Mouse (Mus musculus) left cerebral cortex, adult 8-10 months (tissue): ENCODE data around the gene Rasal2. TPM values are rescaled to one million over a fixed set of nuclear protein-coding genes. Genes with fewer than 3 reads are reported as not detected.

ENCODE experiments used
- DNase-seq, 2 experiments: peaks; one replicate each; pipeline ENCODE4 v3.0.0; 2022; ENCODE audit warnings: low spot score in 2 of 2
- total RNA-seq, 4 experiments: library from RNA; stranded (reverse); gene quantifications; 2 replicates each; pipeline ENCODE4 v1.2.4; 2022

Rasal2 gene
- total RNA-seq, 4 experiments from 2014 or later = 72.5 to 78.8 (median 74.9) TPM

DNA sequence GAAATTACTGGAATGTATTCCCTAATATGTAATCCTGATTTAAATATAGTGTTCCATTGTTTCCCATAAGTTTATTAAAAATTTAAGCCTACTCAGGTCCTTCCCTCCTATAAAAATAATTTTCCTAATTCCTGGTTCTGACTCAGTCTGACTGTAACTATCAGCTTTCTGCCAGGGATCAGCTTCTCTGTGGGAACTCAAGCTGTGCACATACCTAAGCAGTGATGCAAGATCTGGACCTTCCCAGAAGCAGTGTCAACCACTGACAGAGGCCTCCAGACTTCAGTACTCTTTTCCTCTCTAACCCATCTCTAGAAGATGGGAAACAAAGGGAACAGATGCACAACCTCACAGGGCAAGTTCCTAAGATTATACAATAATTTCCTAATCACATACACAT lies 68.9 kb downstream of the Rasal2 start:
- no peak for DNase-seq

- DNase-seq = no peak
Measured at GRCm38 (mm10) chr1:157334834-157335233, 77.6 kb downstream of the Rasal2 start.

DNA sequence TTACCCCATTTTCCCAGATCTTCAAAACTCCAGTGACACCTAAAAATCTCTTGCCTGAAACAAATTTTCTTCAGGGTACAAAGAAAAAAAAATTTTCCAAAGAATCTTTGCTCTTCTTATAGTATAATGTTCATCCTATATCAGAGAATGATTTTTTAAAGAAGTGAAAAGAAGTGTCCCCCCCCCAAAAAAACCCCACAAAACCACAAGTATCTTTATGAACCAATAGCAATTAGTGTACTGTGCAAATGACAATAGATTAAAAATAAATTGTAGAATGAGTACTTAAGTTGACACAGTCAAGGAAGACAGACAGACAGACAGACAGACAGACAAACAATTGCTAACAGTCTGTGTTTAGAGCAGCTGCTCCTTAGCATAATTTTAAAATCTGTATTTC lies 84.3 kb downstream of the Rasal2 start:
- no peak for DNase-seq

DNA sequence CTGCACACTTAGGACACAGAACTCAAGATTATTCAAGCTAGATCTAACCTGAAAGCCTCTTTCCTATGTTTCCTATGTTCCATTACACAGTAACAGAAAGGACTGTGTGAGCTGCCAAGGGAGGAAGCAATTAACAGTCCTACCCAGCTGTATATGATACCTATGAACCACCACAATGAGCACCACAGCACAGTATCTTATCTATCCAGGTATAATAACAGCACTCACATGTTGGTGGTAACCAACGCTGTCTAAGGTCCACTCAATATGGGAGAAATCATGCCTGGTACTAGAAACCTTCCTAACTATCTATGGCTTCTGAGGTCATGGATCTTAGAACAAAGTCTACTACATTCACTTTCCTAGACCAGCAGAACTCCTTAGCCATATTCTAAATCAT lies 89.3 kb downstream of the Rasal2 start:
- no peak for DNase-seq

DNA sequence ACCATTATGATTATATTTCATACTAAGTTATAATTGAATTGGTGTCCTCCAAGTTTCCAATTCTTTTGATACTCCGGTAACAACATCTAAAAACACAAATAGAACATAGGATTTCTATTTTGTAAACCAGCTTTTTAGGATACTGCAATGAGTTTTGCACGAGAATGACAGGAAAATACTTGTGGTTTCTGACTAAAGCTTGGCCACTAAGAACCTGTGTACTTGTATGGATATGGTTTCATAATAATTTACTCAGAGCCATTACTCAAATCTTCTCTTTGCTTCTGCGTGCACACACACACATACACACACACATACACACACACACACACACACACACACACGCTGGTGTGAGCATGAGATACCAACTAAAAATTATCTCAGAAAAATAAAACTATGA lies 93.5 kb downstream of the Rasal2 start:
- DNase-seq = no peak

GRCm38 (mm10) chr1:157301266-157301665 lies 111.1 kb downstream of the Rasal2 start:
- no peak for DNase-seq

DNA sequence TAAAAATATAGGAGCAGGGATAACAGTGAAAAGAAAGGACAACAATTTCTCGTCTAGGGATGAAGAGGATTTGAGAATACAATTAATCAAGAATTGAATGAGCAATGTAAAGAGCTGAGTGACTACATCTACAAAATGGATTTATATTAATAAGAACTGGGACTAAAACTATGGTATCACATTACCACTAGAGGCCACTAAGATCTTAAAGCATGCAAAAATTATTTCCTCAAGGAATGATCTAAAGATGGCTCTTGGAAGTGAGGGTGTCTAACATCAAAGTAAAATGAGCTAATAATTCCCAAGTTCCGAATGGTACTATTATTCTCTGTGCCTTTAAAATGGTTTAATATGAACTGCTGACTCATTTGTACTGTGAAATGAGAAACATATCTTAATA lies 112.8 kb downstream of the Rasal2 start:
- DNase-seq = no peak

GRCm38 (mm10) chr1:157298990-157299389 lies 113.4 kb downstream of the Rasal2 start:
- no peak for DNase-seq

GRCm38 (mm10) chr1:157297137-157297536 lies 115.3 kb downstream of the Rasal2 start:
- no peak for DNase-seq

GRCm38 (mm10) chr1:157295868-157296267 lies 116.5 kb downstream of the Rasal2 start:
- no peak for DNase-seq

DNA sequence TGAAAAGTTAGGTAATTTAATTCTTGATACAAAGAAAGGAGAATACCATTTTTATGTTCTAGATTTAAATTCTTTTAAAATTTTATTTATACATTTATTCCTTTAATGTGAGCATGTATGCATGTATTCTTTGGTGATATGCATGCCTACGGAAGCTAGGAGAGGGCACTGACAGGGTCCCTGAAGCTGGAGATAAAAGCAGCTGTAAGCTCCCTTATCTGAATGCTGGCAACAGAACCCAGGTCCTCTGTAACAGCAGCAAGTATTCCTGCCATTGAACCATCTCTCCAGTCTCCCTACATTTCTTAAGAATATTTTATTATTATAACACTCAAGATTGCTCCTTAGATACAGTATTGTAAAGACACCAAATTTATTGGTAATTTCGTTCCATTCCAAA lies 122.2 kb downstream of the Rasal2 start:
- no peak for DNase-seq

DNA sequence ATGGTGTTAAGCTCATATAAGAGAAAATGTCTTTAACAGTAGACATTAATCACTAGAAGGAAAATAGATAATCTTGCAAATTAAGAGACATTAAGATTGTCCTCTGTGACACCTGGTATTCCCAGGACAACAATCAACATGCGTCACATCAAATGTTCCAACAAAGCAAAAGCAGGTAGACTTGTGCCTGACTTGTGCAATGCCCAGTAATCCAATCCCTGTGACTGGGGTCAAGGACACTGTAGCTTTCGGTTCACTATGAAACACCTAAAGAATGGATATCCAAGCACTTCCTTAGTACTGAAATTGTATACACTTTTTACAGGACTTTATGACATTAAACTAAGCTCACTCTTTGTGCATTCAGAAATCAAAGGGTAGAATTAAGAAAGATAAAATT lies 123.1 kb downstream of the Rasal2 start:
- no peak for DNase-seq

DNA sequence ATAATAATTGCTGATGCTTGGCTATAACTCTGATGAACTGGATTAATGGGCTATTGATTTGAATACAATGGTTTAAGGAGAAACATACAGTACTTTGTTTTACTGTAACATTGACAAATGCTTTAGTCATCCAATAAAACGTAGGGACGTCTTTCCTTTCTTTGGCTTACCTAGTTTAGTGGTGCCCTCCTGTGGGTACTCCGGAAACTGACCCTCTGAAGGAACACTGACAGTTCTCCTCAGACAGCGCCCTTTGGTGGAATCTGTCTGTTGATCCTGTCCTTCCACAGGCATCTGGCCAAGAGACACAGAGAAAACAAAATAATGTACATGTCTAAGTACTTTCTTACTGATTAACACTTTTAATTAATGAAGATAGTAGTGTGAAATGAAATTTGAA lies 125.8 kb downstream of the Rasal2 start:
- DNase-seq = no peak

- no peak for DNase-seq
Measured at GRCm38 (mm10) chr1:157285366-157285765, 127.0 kb downstream of the Rasal2 start.

DNA sequence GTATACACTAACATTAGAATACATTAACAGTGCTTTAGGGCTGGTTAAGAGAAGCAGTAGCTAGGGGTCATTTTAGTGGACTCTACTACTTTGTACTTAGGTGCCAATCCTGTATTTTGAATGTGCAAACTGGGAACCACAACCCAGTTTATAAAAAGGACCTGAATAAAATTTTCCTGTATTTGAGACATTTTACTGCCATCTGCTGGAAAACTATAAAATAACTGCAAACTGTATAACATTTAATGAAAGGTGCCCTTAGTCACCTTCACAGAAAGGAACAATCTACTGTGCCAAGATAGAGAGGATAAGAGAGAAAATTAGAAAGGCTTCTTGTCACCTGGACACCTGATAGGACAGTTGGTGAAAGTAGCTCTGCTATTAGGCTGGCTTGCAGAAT lies 131.6 kb downstream of the Rasal2 start:
- no peak for DNase-seq

DNA sequence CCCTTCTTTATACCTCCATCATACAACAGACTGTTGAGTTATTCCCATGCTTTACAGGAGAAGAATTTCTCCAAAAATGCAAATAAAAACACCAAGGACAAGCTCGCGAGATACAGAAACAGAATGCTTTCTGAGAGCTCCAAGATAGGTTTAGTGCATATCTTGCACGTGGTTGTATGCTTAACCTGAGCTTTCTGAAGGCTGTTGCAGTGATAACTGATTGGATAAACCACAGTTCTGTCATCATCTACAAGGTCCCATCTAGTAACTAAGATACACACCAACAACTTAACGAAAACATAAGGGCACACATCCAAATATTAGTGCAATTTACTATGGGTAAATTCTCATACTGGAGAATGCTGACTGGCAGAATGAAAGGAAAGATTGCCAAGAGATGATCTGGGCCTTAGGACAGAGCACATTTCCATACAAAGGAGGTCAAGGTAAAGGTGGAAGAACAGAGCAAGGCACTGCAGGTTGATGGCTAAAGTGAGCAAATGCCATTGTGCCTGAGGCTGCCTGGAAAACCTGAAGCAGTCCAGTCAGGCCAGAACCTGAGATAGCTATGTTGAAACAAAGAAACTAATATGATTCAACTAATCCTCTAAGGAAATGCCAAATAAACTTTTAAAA lies 136.6 kb downstream of the Rasal2 start:
- no peak for DNase-seq

DNA sequence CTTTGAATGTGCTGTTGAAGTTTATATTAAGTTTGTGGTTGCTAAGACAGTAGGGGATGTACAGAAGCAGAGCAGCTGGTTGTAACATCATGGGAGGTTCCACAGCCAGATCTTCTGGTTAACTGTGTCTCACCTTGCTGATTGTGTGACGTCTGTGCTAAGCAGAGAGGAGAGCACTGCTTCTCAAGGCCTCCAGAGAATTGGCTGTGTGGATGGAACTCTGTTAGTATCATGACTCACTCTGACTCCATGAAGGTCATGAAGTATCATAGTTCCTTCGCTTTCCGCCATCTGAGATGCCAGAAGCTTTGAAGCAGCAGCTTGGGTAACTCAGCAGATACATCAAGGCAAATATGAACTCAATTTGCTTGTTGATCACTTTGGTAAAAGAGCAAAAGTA lies 144.5 kb downstream of the Rasal2 start:
- no peak for DNase-seq

DNA sequence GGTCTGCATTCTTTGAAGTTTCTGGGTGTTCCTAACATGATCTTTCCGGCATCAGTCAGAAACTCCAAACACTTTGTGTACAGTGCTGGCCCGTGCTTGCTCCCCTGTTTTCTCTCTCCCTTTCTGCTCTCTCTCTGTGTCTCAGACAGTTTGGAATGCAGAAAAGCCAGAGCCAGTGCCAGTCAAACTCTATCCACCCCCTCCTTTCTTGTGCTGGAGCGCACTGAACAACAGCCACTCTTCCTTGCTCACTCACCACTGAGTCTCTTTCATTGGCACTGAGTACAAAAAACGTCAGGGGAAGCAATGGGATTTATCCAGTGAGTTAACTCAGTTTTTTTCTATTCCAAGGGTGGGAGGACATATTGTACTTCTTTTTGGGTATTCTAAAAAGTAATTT lies 155.8 kb downstream of the Rasal2 start:
- no peak for DNase-seq

DNA sequence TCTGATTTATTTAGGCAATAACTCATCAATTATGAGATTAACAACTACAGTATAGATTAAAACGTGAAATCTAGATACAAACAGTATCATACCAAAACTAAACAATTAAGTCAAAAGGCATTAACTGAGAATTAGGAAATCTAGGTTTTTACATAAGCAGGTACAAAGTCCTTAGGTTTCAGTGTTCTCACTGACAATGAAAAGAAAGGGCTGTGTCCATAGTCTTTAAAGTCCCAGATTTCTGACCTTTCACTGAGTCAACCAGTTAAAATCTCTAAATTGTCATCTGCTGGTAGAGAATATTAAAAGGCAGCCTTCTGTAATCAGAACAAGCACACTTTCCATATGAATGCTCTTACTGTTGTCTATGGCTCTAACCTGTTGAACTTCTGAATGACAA lies 156.6 kb downstream of the Rasal2 start:
- no peak for DNase-seq

- no peak for DNase-seq
Measured at GRCm38 (mm10) chr1:157253600-157254490, 158.6 kb downstream of the Rasal2 start.

DNA sequence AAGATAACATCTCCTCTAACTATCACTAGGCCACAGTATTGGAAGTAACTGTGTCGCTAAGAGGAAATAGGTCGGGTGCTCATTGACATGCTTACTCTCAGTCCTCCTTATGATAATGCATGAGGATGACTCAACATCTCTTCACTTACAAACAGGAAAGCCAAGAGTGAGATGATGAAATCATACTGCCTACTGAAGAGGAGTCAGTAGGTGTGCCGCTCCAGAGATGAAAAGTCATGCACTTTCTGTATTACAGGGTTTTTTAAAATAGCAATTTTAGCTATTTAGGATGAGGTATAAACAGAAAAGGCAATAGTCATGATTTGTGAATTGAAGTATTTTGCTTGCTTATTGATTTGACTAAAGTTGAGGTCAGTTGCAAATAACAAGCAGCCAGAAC lies 164.3 kb downstream of the Rasal2 start:
- DNase-seq = no peak

- DNase-seq = no peak
Measured at GRCm38 (mm10) chr1:157247341-157247740, 165.1 kb downstream of the Rasal2 start.

DNA sequence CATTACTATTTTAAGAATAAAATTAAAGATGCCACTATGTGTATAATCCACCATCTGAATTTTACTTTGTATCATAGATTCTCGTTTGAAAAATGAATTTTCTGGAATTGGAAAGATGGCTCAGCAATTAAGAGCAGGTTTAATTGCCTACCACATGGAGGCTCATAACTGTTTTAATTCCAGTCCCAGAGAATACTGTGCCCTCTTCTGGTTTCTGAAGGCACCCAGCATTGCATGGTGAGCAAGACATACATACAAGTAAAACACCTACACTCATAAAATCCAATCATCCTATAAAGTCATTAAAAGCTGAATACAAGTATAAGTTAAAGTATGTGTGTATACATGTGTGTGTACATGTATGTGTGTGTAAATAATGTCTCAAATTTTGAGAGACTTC lies 165.6 kb downstream of the Rasal2 start:
- no peak for DNase-seq
